Mouse (Mus musculus): ENCODE results near the gene Rbm20. TPM values are rescaled to one million over a fixed set of nuclear protein-coding genes. Genes with fewer than 3 reads are reported as not detected.

Gene Rbm20
- polyA plus RNA-seq, 1 experiment from 2014 or later, result 4.0 TPM

DNA sequence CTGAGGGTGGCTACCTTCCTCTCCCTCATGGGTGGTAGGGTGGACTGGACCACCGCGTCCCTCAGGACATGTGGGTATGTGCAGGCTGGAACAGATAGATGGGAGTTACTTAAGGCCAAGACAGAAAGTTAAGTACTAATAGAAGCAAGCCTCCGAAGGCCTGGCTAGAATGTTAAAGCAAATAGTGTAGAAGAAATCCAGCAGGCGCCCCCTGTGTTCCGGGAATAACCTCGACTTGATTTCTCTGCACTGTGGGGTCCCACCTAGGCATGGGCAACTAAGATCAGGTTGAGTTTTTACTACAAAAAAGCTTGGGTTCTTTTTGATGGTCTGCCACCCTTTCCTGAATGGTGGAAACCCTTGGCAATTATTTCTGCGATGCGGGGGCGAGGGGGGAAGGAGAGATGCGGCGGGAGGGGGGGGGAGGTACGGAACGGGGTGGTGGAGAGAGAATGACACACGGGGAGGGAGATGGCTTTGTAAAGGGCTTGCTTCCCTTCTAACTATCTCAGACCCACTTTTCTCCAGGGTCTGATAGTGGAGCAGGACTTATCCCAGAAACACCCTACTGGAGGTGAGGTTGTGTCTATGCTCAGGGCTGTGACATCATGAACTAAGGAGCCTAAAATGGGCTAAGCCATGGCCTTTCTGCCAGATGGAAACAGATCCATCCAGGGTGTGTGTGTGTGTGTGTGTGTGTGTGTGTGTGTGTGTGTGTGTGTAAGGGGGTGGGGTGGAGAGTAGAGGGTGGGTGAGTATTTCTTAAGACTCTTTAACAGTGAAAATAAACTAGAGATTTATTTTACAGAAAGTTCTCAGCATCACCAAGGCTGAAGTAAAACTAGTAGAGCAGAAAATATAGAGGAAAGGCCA lies 175.0 kb downstream of the Rbm20 start:
- H3K36me3 ChIP-seq, result no peaks in the 10 kb centered on the region
- H3K27ac ChIP-seq, result peak overlapping the region; percentile 82
- H3K4me3 ChIP-seq, result no peak overlapping the region
- no peaks in the 10 kb centered on the region for H3K9me3 ChIP-seq
- no peak overlapping the region for H3K9ac ChIP-seq
- peak; percentile 27; the same call in 1 of the 2 replicates for ATAC-seq (ENCODE audit: insufficient number of reproducible peaks, low FRiP score, low TSS enrichment, low read depth)
- WGBS, result 74% methylated on average over 14 of the region's 14 CpGs
- H3K4me1 ChIP-seq, result peaks cover 55% of the 10 kb centered on the region
- 0 out of 2 replicates have a peak overlapping the region, but pooled peaks have one; percentile 24 for H3K4me2 ChIP-seq
- no peaks in the 10 kb centered on the region for H3K27me3 ChIP-seq

DNA sequence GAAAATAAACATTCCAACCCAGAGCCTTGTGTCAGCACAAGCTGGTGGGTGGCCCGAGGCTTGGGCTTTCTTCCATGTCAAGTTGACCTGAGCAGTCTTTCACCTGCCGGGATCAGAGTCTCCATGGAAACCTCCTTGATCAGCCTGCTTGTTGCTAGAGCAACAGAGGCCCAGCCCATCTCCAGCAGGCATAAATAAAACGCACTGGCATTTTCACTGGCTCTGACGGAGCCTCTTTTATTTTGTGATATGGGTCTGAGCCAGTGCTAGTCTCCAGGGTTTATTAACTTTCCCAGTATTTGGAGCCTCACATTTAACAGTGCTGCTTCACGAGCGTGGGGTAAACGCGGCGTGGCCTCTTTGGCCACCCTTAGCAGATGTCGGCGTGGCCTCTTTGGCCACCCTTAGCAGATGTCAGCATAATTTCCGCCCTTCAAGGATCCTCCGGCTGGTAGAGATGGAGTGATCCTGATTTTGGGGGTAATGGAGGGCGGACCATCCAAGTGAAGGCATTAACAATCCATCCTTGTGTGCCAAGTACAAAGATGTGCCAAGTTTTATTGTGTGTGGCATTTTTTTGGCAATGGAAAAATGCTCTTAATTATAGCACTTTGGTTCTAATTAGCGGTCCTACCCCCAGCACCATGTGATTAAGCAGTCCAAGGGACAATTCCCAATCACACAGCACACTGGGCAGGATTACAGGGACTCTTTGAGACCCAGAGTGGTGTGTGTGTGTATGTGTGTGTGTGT lies 175.8 kb downstream of the Rbm20 start:
- Histone ChIP-seq H3K27me3 (no peaks in the 10 kb centered on the region), H3K4me3 (peak overlapping the region; percentile 9; the same call in 1 of the 2 replicates), H3K9me3 (no peaks in the 10 kb centered on the region), H3K4me1 (peaks cover 61% of the 10 kb centered on the region), H3K27ac (peak overlapping the region; percentile 82), H3K9ac (no peak overlapping the region), H3K4me2 (peak overlapping the region; percentile 24), H3K36me3 (no peaks in the 10 kb centered on the region)
- 20% methylated on average over 15 of the region's 15 CpGs for WGBS
- peak; percentile 59 for ATAC-seq (ENCODE audit: insufficient number of reproducible peaks, low FRiP score, low TSS enrichment, low read depth)

DNA sequence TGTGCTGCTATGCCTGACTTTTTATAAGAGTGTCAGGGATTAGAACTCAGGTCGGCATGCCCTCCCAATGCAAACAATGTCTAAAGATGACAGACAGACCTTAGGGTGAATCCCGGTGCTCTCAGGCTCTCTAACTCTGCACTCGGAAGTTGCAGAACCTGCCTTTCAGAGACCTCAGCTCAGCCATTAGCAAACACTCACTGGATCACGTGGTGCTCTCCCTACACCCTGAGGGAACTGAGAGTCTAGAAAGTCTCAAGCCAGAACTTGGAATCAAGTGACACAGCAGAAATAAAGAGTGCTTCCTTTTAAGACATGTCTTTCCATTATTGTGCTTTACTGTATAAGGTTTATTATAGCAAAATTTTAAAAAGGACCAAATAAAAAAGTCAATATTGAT lies 177.9 kb downstream of the Rbm20 start:
- no peaks in the 10 kb centered on the region for H3K27me3 ChIP-seq
- H3K9me3 ChIP-seq, result no peaks in the 10 kb centered on the region
- no peak overlapping the region for H3K9ac ChIP-seq
- WGBS, result 57% methylated on average over 4 of the region's 4 CpGs
- peaks cover 73% of the 10 kb centered on the region for H3K4me1 ChIP-seq
- ATAC-seq (ENCODE audit: insufficient number of reproducible peaks, low FRiP score, low TSS enrichment, low read depth), result no peak
- no peak overlapping the region for H3K4me3 ChIP-seq
- no peaks in the 10 kb centered on the region for H3K36me3 ChIP-seq
- H3K4me2 ChIP-seq, result no peak overlapping the region
- no peak overlapping the region for H3K27ac ChIP-seq

- Histone ChIP-seq H3K27me3 (no peaks in the 10 kb centered on the region), H3K4me3 (no peak overlapping the region), H3K9ac (no peak overlapping the region), H3K36me3 (no peaks in the 10 kb centered on the region), H3K27ac (no peak overlapping the region), H3K9me3 (no peaks in the 10 kb centered on the region), H3K4me1 (peaks cover 65% of the 10 kb centered on the region), H3K4me2 (no peak overlapping the region)
- WGBS, result 84% methylated on average over 5 of the region's 5 CpGs
- ATAC-seq (ENCODE audit: insufficient number of reproducible peaks, low FRiP score, low TSS enrichment, low read depth), result no peak
These were observed 178.7 kb downstream of the Rbm20 start for GRCm38 (mm10) chr19:53855781-53856180.

DNA sequence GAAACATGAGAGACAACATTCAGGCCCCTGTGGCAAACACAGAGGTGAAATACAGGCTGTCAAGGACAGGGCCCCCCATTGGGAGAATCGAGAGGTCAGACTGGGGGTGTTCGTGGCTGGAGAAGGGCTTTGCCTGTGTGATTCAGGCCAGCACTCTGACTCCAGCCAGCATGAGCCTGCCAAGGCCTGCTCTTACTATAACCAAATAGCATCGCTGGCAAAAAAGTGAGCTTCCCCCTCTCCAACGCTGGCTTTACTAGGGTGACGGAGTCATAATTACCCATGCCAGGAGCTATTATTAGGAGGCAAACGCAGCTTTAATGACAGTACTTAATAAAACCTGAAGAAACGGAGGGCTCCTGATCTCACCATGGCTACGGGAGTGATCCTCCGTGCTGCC lies 179.7 kb downstream of the Rbm20 start:
- no peak overlapping the region for H3K4me2 ChIP-seq
- H3K9me3 ChIP-seq, result no peaks in the 10 kb centered on the region
- peak overlapping the region; percentile 47; the same call in 1 of the 2 replicates for H3K27ac ChIP-seq
- ATAC-seq (ENCODE audit: insufficient number of reproducible peaks, low FRiP score, low TSS enrichment, low read depth), result no peak
- no peak overlapping the region for H3K9ac ChIP-seq
- H3K27me3 ChIP-seq, result no peaks in the 10 kb centered on the region
- H3K4me3 ChIP-seq, result no peak overlapping the region
- no peaks in the 10 kb centered on the region for H3K36me3 ChIP-seq
- WGBS, result 45% methylated on average over 9 of the region's 9 CpGs
- peaks cover 55% of the 10 kb centered on the region for H3K4me1 ChIP-seq

DNA sequence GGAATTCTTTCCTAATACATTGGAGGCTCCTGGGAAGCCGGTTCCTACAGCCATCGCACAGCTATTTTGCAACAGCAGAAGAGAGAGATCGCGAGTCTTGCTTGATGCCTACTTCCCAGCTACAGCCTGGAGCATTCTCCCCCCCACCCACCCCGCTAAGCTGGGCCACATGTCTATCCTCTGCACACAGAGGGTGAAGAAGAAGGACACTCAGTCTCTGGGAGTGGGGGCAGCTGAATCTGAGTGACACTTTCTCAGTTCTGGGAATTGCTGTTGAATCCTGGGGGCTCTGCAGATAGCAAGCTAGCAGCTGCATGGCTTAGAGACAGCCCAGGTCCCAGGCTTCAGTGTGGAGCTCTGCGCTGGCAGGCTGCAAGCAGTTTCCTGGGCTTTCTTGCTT lies 180.9 kb downstream of the Rbm20 start:
- no peak overlapping the region for H3K4me2 ChIP-seq
- H3K9ac ChIP-seq, result no peak overlapping the region
- H3K27ac ChIP-seq, result peak overlapping the region; percentile 47
- H3K36me3 ChIP-seq, result no peaks in the 10 kb centered on the region
- no peaks in the 10 kb centered on the region for H3K27me3 ChIP-seq
- ATAC-seq (ENCODE audit: insufficient number of reproducible peaks, low FRiP score, low TSS enrichment, low read depth), result peak; percentile 5; the same call in 1 of the 2 replicates
- H3K9me3 ChIP-seq, result no peaks in the 10 kb centered on the region
- no peak overlapping the region for H3K4me3 ChIP-seq
- H3K4me1 ChIP-seq, result peaks cover 49% of the 10 kb centered on the region
- WGBS, result 60% methylated on average over 6 of the region's 6 CpGs

DNA sequence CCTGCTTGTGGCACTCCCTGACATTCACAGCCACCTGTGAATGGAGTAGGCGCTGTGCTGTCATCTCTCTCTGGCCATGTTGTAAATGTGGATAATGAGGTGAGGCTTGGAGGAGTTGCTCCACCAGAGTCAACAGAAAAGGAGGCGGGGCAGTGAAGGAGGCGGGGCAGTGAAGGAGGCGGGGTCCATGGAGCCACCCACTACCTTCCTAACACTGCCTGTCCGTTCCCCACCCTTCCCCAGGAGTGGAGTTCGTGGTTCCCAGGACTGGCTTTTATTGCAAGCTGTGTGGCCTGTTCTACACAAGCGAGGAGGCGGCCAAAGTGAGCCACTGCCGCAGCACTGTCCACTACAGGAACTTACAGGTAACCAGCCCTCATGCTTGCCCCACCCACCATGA lies 182.0 kb downstream of the Rbm20 start:
- Histone ChIP-seq H3K4me1 (peaks cover 40% of the 10 kb centered on the region), H3K9me3 (no peaks in the 10 kb centered on the region), H3K4me2 (0 out of 2 replicates have a peak overlapping the region, but pooled peaks have one; percentile 8), H3K27ac (peak overlapping the region; percentile 12; the same call in 1 of the 2 replicates), H3K9ac (no peak overlapping the region), H3K36me3 (no peaks in the 10 kb centered on the region), H3K27me3 (no peaks in the 10 kb centered on the region), H3K4me3 (0 out of 2 replicates have a peak overlapping the region, but pooled peaks have one; percentile 8)
- 0 out of 2 replicates have a peak, but pooled peaks have one; percentile 5 for ATAC-seq (ENCODE audit: insufficient number of reproducible peaks, low FRiP score, low TSS enrichment, low read depth)
- WGBS, result 32% methylated on average over 9 of the region's 9 CpGs

DNA sequence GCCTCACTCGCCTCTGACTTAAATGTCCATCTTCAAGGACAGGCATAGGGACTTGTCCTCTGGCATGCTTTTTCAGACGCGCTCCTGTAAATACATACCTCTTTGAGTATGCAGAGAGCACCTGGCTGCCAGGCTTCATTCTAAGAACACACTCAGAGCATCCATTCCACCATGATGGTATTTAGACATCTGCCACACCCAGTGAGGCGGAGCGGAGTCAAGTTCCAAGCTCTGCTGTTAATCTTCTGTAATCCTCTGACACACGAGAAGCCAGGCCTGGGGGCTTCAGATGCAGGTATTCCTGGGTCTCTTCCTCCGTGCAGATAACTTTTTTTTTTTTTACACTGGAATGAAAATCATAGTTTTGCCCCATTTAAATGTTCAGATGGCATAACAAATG lies 182.5 kb downstream of the Rbm20 start:
- no peaks in the 10 kb centered on the region for H3K9me3 ChIP-seq
- no peaks in the 10 kb centered on the region for H3K36me3 ChIP-seq
- peak overlapping the region; percentile 12; the same call in 1 of the 2 replicates for H3K27ac ChIP-seq
- peaks cover 40% of the 10 kb centered on the region for H3K4me1 ChIP-seq
- ATAC-seq (ENCODE audit: insufficient number of reproducible peaks, low FRiP score, low TSS enrichment, low read depth), result no peak
- 0 out of 2 replicates have a peak overlapping the region, but pooled peaks have one; percentile 8 for H3K4me2 ChIP-seq
- no peaks in the 10 kb centered on the region for H3K27me3 ChIP-seq
- H3K4me3 ChIP-seq, result 0 out of 2 replicates have a peak overlapping the region, but pooled peaks have one; percentile 8
- no peak overlapping the region for H3K9ac ChIP-seq
- WGBS, result 46% methylated on average over 7 of the region's 7 CpGs

DNA sequence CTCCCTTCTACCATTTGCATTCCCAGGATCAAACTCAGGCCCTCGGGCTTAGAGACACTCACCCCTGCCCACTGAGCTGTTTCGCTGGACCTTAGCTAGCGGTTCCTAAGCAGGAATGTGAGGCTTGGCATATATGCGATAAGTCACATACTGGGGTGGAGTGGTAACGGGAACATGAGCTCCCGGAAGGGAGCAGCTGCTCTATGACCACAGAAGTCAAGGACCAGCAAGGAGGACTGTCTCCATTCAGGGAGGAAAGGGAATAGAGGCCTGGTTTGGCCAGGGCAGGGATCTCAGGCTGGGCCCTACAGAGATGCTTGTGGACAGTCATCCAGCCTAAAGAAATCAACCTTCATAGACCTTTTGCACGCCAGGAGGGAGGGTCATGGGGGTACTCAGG lies 184.2 kb downstream of the Rbm20 start:
- Histone ChIP-seq H3K9ac (no peak overlapping the region), H3K27ac (no peak overlapping the region), H3K27me3 (no peaks in the 10 kb centered on the region), H3K4me1 (peaks cover 32% of the 10 kb centered on the region), H3K4me2 (no peak overlapping the region), H3K36me3 (no peaks in the 10 kb centered on the region), H3K4me3 (no peak overlapping the region), H3K9me3 (no peaks in the 10 kb centered on the region)
- no peak for ATAC-seq (ENCODE audit: insufficient number of reproducible peaks, low FRiP score, low TSS enrichment, low read depth)
- 84% methylated on average over 7 of the region's 7 CpGs for WGBS

- ATAC-seq (ENCODE audit: insufficient number of reproducible peaks, low FRiP score, low TSS enrichment, low read depth), result no peak
- Histone ChIP-seq H3K4me1 (peaks cover 20% of the 10 kb centered on the region), H3K4me2 (no peak overlapping the region), H3K27ac (no peak overlapping the region), H3K4me3 (no peak overlapping the region), H3K27me3 (no peaks in the 10 kb centered on the region), H3K36me3 (no peaks in the 10 kb centered on the region), H3K9ac (no peak overlapping the region), H3K9me3 (no peaks in the 10 kb centered on the region)
- 73% methylated on average over 8 of the region's 8 CpGs for WGBS
These were observed 185.6 kb downstream of the Rbm20 start for GRCm38 (mm10) chr19:53862573-53863246.

DNA sequence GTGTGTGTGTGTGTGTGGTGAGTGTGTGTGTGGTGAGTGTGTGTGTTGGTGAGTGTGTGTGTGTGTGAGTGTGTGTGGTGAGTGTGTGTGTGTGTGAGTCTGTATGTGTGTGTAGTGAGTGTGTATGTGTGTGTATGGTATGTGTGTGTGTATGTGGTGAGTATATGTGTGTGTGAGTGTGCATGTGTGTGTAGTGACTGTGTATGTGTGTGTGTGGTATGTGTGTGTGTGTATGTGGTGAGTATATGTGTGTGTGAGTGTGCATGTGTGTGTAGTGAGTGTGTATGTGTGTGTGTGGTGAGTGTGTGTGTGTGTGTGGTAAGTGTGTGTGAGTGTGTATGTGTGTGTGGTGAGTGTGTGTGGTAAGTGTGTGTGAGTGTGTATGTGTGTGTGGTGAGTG lies 190.1 kb downstream of the Rbm20 start:
- no peak overlapping the region for H3K4me3 ChIP-seq
- ATAC-seq (ENCODE audit: insufficient number of reproducible peaks, low FRiP score, low TSS enrichment, low read depth), result no peak
- H3K27me3 ChIP-seq, result no peaks in the 10 kb centered on the region
- no peak overlapping the region for H3K4me2 ChIP-seq
- H3K36me3 ChIP-seq, result no peaks in the 10 kb centered on the region
- no peak overlapping the region for H3K9ac ChIP-seq
- peaks cover 7% of the 10 kb centered on the region; the same call in 1 of the 2 replicates for H3K4me1 ChIP-seq
- no peak overlapping the region for H3K27ac ChIP-seq
- H3K9me3 ChIP-seq, result no peaks in the 10 kb centered on the region

Data from limb, embryonic 15.5 days (tissue).